Mouse (Mus musculus) C2C12 (cell line): ENCODE measurements around the gene Lexm.

ENCODE experiments used
- CTCF ChIP-seq: IDR thresholded peaks from one replicate; pipeline ENCODE4 v1.5.1; 2011; ENCODE audit not compliant: control insufficient read depth, insufficient read depth, insufficient read length
- MYOD1 ChIP-seq: IDR thresholded peaks from one replicate; pipeline ENCODE4 v1.6.1; 2011; ENCODE audit warnings: low read depth; ENCODE audit not compliant: control insufficient read depth, insufficient read length
- MYOG ChIP-seq: IDR thresholded peaks from one replicate; pipeline ENCODE4 v1.6.1; 2011; ENCODE audit not compliant: control insufficient read depth, insufficient read length; ENCODE audit errors: extremely low read depth

GRCm38 (mm10) chr4:106632313-106632712, 15.3 kb upstream of the Lexm start:
- TF ChIP-seq CTCF: no peak
- no peak for TF ChIP-seq MYOD1
- no peak for TF ChIP-seq MYOG
